10 mouse cellular contexts compared by ENCODE assay signal in the genomic region with DNA sequence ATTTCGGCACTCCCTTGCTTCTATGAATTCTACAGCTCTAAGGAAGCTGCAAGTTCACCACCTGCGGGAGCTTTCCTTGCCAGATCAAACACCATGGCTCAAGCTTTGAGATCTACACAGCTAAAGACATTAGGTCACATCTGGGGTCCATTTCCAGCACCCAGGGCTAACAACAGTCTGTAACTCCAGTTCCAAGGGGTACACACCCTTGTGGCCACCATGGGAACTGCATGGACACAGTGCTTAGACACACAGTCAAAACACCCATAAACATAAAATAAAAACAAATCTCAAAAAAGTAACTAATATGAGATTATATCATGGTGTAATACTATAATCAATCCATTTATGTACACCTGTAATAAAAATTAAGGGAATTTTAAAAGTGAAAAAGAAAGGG.
DNase-seq lines count a peak whose midpoint lies in the region; ATAC-seq and TF ChIP-seq lines count a peak whose summit lies in the region.
"Had no signal": no experiment of that assay in that cellular context is flagged by ENCODE, and none has a peak within 500 bp of the region (broad histone marks: within the 10 kb centered on the region; RNA-seq: fewer than 3 reads in every experiment).

No protein-coding gene starts in this region.

- no peaks in the 10 kb centered on the region for H3K4me1 ChIP-seq in hindbrain, embryonic 11.5 days (replicated peaks; ENCODE audit: control insufficient read depth, insufficient read depth, low read length)
- H3K4me1 ChIP-seq in hindbrain, embryonic 12.5 days, result no peaks in the 10 kb centered on the region
- no peaks in the 10 kb centered on the region for H3K4me1 ChIP-seq in E14TG2a.4 (replicated peaks; ENCODE audit: low read depth, low read length)
- no peaks in the 10 kb centered on the region for H3K4me1 ChIP-seq in intestine, embryonic 15.5 days (replicated peaks)
- no peaks in the 10 kb centered on the region for H3K4me1 ChIP-seq in hindbrain, embryonic 13.5 days (replicated peaks)
- H3K4me1 ChIP-seq: embryonic facial prominence, embryonic 12.5 days; liver, embryonic 13.5 days had no signal

- DNase-seq in hindbrain, embryonic 11.5 days (ENCODE audit: low spot score), result peak; percentile 32
- DNase-seq in layer of hippocampus, adult 18-20 months (ENCODE audit: low spot score in 2 of 2), result no peak
- DNase-seq: liver, embryonic 13.5 days had no signal

- no peaks in the 10 kb centered on the region for H3K9me3 ChIP-seq in hindbrain, embryonic 11.5 days (ENCODE audit: control insufficient read depth, low read length)
- no peaks in the 10 kb centered on the region for H3K9me3 ChIP-seq in hindbrain, embryonic 12.5 days (replicated peaks)
- 0 out of 2 replicates have a peak, but pooled peaks cover 4% of the 10 kb centered on the region for H3K9me3 ChIP-seq in E14TG2a.4 (ENCODE audit: low read length)
- H3K9me3 ChIP-seq in intestine, embryonic 15.5 days, result no peaks in the 10 kb centered on the region
- H3K9me3 ChIP-seq in hindbrain, embryonic 13.5 days, result no peaks in the 10 kb centered on the region
- H3K9me3 ChIP-seq: embryonic facial prominence, embryonic 12.5 days; liver, embryonic 13.5 days had no signal

- H3K27ac ChIP-seq in hindbrain, embryonic 11.5 days (ENCODE audit: low read depth, low read length), result no peak overlapping the region
- H3K27ac ChIP-seq in hindbrain, embryonic 12.5 days, result no peak overlapping the region
- H3K27ac ChIP-seq in intestine, embryonic 15.5 days, result no peak overlapping the region
- no peak overlapping the region for H3K27ac ChIP-seq in hindbrain, embryonic 13.5 days
- H3K27ac ChIP-seq: embryonic facial prominence, embryonic 12.5 days; liver, embryonic 13.5 days had no signal

- no peak overlapping the region for H3K4me3 ChIP-seq in hindbrain, embryonic 11.5 days (ENCODE audit: low read depth, low read length)
- no peak overlapping the region for H3K4me3 ChIP-seq in hindbrain, embryonic 12.5 days
- no peak overlapping the region for H3K4me3 ChIP-seq in E14TG2a.4 (replicated peaks; ENCODE audit: low read length)
- H3K4me3 ChIP-seq in intestine, embryonic 15.5 days (replicated peaks), result no peak overlapping the region
- no peak overlapping the region for H3K4me3 ChIP-seq in hindbrain, embryonic 13.5 days
- H3K4me3 ChIP-seq: embryonic facial prominence, embryonic 12.5 days; liver, embryonic 13.5 days had no signal

- no peaks in the 10 kb centered on the region for H3K36me3 ChIP-seq in hindbrain, embryonic 11.5 days (ENCODE audit: control insufficient read depth, insufficient read depth, low read length)
- H3K36me3 ChIP-seq in hindbrain, embryonic 12.5 days, result no peaks in the 10 kb centered on the region
- no peaks in the 10 kb centered on the region for H3K36me3 ChIP-seq in E14TG2a.4 (ENCODE audit: insufficient read depth, low read length)
- no peaks in the 10 kb centered on the region for H3K36me3 ChIP-seq in intestine, embryonic 15.5 days
- H3K36me3 ChIP-seq in hindbrain, embryonic 13.5 days, result no peaks in the 10 kb centered on the region
- H3K36me3 ChIP-seq: embryonic facial prominence, embryonic 12.5 days; liver, embryonic 13.5 days had no signal

- no peak overlapping the region for H3K4me2 ChIP-seq in hindbrain, embryonic 11.5 days (replicated peaks; ENCODE audit: low read depth, low read length)
- no peak overlapping the region for H3K4me2 ChIP-seq in hindbrain, embryonic 12.5 days (replicated peaks)
- H3K4me2 ChIP-seq in intestine, embryonic 15.5 days (replicated peaks), result no peak overlapping the region
- no peak overlapping the region for H3K4me2 ChIP-seq in hindbrain, embryonic 13.5 days
- H3K4me2 ChIP-seq: embryonic facial prominence, embryonic 12.5 days; liver, embryonic 13.5 days had no signal

- H3K9ac ChIP-seq in hindbrain, embryonic 11.5 days (ENCODE audit: low read depth, low read length), result no peak overlapping the region
- no peak overlapping the region for H3K9ac ChIP-seq in hindbrain, embryonic 12.5 days
- H3K9ac ChIP-seq in intestine, embryonic 15.5 days, result no peak overlapping the region
- no peak overlapping the region for H3K9ac ChIP-seq in hindbrain, embryonic 13.5 days
- H3K9ac ChIP-seq: embryonic facial prominence, embryonic 12.5 days; liver, embryonic 13.5 days had no signal

- 84% methylated on average over 2 of the region's 2 CpGs for WGBS in hindbrain, embryonic 11.5 days
- 82% methylated on average over 2 of the region's 2 CpGs for WGBS in hindbrain, embryonic 12.5 days
- WGBS in intestine, embryonic 15.5 days, result 88% methylated on average over 2 of the region's 2 CpGs
- 87% methylated on average over 2 of the region's 2 CpGs for WGBS in hindbrain, embryonic 13.5 days

- ATAC-seq in hindbrain, embryonic 11.5 days (ENCODE audit: low FRiP score), result no peak
- no peak for ATAC-seq in hindbrain, embryonic 12.5 days (ENCODE audit: low FRiP score)
- ATAC-seq in common myeloid progenitor, adult 5-6 weeks (replicated peaks; ENCODE audit: low read depth, poor library complexity, severe bottlenecking), result peak; percentile 79
- ATAC-seq in megakaryocyte progenitor cell, adult 5-6 weeks (replicated peaks; ENCODE audit: poor library complexity), result peak; percentile 95
- ATAC-seq in intestine, embryonic 15.5 days, result no peak
- no peak for ATAC-seq in hindbrain, embryonic 13.5 days (ENCODE audit: low FRiP score)

- TF ChIP-seq CTCF in E14TG2a.4 (conservative IDR thresholded peaks at IDR 0.05; ENCODE audit: low read length), result peak; percentile 74

- no peaks in the 10 kb centered on the region for H3K27me3 ChIP-seq in hindbrain, embryonic 11.5 days (ENCODE audit: control insufficient read depth, insufficient read depth, low read length)
- H3K27me3 ChIP-seq in hindbrain, embryonic 12.5 days, result no peaks in the 10 kb centered on the region
- no peaks in the 10 kb centered on the region for H3K27me3 ChIP-seq in E14TG2a.4 (ENCODE audit: insufficient read depth, low read length)
- no peaks in the 10 kb centered on the region for H3K27me3 ChIP-seq in intestine, embryonic 15.5 days (replicated peaks)
- no peaks in the 10 kb centered on the region for H3K27me3 ChIP-seq in hindbrain, embryonic 13.5 days
- H3K27me3 ChIP-seq: embryonic facial prominence, embryonic 12.5 days; liver, embryonic 13.5 days had no signal

Comparison
In these comparisons a context has a peak if more than half of its experiments do, and no peak if none do; other contexts are left out.
1. ATAC-seq: peak in common myeloid progenitor, adult 5-6 weeks (single experiment) and megakaryocyte progenitor cell, adult 5-6 weeks (single experiment); none in hindbrain, embryonic 11.5 days (single experiment), hindbrain, embryonic 12.5 days (single experiment), intestine, embryonic 15.5 days (single experiment) and hindbrain, embryonic 13.5 days (single experiment).